Mouse (Mus musculus) lung, postnatal 4 days (tissue): ENCODE measurements around the gene Cap2.

Source experiments
- DNase-seq, 2 experiments: peaks; one replicate each; pipeline ENCODE4 v3.0.0; 2021

Cap2 gene

DNA sequence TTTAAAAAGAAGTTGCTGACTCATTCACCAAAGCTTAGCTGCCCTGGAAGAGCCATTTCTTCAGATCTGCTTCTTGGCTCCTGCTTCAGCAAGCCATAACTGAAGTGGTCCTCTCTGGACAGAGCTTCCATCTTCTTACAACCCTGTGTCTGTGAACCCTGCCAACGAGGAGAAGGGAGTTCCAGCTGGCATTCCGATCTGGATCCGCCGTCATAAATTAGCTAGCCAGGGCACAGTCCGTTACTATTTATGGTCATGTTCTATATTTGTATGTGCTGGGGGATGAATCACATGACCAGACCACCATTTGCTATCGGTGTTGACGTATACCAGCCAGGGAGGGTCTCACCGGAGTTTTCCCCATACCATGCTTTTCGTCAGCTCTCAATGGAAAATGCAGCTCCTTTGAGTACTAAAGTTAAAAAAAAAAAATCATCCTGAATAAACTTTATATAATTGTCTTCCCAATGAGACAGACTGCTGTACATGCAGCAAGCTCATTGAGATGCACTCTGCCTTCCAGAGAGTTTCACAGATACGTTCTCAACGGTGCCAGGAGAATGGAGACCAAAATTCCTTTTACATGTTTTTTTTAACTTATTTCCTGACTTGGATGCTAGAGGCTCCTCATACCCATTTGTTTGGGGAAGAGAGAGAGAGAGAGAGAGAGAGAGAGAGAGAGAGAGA, 70.5 kb downstream of the Cap2 start:
- peak; percentile 60 to 75 for DNase-seq

DNA sequence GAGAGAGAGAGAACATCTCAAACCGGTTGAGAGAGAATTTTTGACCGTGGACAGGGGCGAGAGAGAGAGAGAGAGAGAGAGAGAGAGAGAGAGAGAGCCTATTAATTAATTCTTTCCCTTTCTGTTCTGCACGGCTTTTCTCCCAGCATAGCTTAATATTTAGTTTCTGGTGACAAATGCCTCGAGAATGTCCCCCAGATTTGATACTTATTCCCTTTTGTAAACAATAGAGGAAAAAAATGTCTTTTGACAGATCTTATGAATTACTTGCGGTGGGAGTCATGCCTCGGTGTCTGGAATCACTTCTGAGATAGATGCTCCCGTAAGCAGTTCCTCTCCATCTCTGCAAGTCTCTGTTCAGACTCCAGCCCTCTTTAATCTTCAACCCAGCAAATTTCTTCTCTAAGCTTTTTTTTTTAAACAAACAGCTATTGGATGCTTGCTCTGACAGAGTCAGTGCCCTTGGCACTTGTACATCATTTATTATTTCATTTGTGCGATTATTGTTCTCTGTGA, 71.1 kb downstream of the Cap2 start:
- no peak for DNase-seq

DNA sequence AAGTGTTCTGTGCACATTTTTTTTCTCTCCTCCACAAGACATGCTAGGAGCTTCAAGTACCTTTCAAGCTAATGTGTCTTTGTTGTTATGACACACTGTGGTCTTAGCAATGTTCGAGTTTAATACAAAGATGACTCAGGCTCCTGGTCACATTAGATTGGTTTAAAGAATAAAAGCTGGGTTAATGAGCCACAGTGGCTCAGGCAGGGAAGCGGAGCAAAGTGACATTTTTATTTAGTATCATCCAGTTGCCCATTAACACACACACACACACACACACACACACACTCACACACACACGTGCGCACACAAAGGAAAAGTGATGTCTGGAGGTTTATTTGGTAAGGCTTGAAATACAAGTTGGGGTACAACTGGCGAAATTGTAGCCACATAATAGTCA, 72.6 kb downstream of the Cap2 start:
- DNase-seq = no peak

GRCm38 (mm10) chr13:46574707-46575106, 73.1 kb downstream of the Cap2 start:
- no peak for DNase-seq

- DNase-seq = no peak
Observed at GRCm38 (mm10) chr13:46584860-46585259, 83.2 kb downstream of the Cap2 start.

GRCm38 (mm10) chr13:46587717-46588289, 86.2 kb downstream of the Cap2 start:
- DNase-seq = no peak

- DNase-seq = no peak
Observed at GRCm38 (mm10) chr13:46588606-46589005, 87.0 kb downstream of the Cap2 start.

GRCm38 (mm10) chr13:46590885-46591284, 89.2 kb downstream of the Cap2 start:
- no peak for DNase-seq

DNA sequence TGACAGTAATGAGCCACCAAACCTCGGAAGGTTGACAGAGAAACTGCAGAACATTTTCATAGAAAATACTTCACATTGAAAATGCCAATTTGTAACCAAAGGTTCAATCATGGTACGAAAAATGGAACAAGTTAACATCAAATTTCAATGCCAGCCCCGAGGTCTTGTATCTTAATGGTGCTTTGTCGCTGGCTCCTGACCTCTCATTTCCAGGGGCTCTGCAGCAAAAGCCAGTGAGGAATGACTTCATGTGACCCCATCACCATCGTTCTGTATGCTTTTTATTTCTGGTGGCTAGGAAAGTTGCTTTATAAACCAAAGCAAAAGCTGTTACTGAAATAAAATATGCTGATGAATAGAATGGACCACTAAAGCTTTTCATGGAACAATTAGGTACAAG, 99.0 kb downstream of the Cap2 start:
- no peak for DNase-seq

DNA sequence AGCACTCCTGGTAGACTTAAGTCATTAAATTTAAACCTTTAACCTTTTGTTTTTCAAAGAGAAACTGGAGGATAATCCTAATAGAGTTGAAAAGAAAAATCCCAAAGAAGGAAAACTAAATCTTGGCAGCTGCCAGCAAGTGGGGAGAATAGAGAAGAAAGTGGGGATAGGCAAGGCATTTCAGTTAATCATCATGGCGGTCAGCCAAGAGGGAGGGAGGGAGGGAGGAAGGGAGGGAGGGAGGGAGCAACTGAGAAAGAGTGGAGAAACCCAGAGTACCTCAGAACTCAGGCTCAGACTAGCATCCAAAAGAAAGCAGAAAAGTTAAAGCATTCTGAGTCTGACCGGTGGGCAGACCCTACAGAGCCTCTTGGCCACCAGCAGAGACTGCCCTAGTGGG, 99.7 kb downstream of the Cap2 start:
- DNase-seq = no peak

DNA sequence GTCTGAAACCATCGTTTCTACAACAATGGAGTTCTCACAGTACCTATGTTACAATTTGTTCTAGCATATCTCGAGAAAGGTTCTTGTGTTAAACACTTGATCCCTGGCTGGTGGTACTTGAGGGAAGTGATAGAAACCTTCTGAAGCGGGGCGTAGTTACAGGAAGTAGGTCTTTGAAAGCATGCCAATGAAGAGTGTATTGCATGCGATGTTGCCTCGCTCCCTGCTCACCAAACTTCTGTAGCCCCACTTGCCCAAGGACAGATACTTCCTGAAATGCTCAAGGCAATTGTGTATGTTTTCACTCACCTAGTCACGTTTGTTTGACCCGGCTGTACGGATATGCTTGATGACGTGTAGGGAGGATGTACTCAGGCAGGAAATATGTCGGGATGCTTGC, 101.0 kb downstream of the Cap2 start:
- peak in 1 of 2 experiments; percentile 9 for DNase-seq

- no peak for DNase-seq
Observed at GRCm38 (mm10) chr13:46611033-46611432, 109.4 kb downstream of the Cap2 start.

GRCm38 (mm10) chr13:46613694-46614272, 112.1 kb downstream of the Cap2 start:
- no peak for DNase-seq

DNA sequence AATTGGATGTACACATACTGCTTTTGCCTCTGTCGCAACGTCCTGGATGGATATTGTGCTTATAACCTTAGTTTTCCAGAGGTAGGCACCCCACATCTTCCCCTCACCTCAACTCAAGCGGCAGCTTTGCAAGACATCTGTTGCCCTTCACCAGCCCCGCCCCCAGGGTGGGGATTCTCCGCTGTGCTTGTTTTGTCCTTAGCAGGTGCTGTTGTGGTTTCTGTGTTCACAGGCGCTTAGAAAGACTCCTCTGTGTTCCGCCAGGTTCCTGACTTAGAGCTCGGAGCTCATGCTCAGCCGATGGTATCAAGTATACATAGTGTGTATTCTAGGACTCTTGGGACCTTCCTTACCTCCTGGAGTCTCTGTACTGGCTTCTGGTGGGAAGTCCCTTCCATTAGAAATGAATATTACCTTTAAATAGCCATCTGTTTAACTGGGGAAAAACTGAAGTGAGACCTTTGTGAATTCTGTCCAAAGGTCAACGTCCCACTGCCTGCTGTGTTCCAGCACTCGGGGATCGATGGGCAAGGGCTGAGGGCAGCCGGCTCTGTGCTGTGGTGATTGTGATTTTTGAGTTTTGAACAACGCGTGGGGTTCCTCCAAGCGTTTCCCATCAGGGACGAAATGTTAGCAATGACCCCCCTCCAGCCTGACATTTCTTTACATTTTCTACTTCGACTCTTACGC, 115.2 kb downstream of the Cap2 start:
- DNase-seq = peak; percentile 39 to 57

DNA sequence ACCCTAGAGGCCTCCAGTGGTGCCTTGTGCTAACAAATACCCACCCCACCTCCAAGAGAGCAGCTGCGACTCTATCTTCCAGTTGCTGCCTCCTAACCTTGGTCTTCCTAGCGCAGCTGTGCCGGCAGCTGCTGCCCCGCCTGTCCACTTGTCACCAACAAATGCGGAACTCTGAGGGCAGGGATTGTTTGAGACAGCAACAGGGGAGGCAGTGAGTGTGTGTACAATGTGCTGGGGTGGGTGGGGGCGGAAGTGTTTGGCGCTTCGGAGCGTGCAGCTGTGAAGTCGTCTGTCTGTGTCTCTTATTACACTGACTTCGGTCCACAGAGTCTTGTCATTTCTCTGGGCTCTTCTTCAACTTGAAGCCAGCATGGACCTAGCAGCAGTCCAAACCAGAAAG, 118.0 kb downstream of the Cap2 start:
- DNase-seq = peak; percentile 54

- DNase-seq = no peak
Observed at GRCm38 (mm10) chr13:46620964-46621757, 119.5 kb downstream of the Cap2 start.

DNA sequence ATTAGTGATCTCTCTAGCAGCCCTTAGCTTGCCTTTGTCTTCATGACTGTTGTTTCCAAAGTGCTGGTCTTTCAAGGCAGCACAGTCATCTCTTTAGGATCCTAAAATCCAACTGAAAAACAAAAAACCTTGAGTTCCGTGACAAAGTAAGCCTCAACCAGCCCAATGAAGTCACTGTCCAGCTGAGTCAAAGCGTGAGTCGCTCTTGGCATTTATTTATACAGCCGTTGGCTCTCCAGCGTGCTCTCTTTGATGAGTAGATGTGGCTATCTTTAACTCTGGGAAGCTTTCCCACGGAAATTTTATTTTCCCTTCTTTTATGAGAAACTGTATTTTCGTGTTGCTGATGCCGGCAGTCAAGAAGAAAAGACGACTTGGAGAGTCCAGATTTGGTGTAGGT, 125.0 kb downstream of the Cap2 start:
- DNase-seq = no peak

- peak in 1 of 2 experiments; percentile 25 for DNase-seq
Observed at GRCm38 (mm10) chr13:46627841-46628240, 126.2 kb downstream of the Cap2 start.

- no peak for DNase-seq
Observed at GRCm38 (mm10) chr13:46629391-46629790, 127.7 kb downstream of the Cap2 start.

DNA sequence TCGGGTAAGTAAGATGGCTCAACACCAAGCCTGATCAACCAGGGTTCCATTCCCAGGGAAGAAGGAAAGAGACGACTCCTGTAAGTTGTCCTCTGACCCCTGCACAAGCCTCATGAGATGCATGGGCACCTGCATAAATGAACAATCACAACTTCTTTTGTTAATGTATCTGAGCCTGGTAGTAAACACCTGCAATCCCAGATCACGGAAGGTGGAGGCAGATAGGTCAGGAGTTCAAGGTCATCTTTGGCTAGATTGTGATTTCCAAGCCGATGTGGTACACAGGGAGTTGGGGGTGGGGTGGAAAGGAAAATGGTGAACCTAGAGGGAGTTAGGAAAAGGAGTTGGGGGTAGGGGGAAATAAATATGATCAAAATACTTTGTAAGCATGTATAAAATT, 131.1 kb downstream of the Cap2 start:
- DNase-seq = no peak

DNA sequence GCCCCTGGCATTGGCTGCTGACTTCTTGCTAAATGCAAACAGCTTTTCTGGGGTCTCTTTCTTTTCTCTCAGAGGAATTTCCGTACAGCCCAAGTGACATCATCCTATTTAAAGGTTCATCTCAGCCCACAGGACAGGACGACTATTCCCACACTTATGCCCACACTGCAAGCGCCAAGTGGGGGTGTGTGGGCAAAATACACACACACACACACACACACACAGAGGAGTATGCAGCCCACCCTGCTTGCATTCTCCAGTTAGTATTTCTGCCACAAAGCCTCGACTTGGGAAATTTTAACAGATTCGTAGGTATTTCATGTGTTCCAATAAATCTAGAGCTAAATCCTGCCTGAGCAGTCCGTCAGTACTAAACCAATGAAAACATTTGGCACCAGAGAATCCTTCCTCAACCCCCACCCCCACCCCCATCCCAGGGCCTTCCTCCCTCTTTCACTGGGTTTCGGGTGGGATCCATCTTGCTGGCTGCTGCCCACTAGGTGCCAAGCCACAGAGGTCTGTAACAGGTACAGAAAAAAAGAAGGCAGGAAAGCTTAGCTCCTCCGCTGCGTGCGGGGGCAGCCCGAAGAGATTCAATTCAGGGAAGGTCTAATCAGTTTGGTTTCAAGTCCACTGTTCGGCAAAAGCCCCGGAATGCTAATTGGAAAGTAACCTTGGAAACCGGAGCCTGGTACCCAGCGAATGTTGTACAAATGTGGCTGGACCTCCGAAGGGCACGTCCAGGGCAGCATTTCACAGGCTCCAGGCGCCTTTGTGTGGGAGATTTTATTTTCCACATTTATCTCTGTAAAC, 131.9 kb downstream of the Cap2 start:
- DNase-seq = no peak

GRCm38 (mm10) chr13:46634133-46634488, 132.5 kb downstream of the Cap2 start:
- no peak for DNase-seq
